Mouse (Mus musculus) adrenal gland, postnatal 4 days (tissue): ENCODE results near the gene Trp53i13. TPM values are rescaled to one million over a fixed set of nuclear protein-coding genes. Genes with fewer than 3 reads are reported as not detected.

Experiments used
- DNase-seq, 2 experiments: peaks; one replicate each; pipeline ENCODE4 v3.0.0; 2021 to 2022; ENCODE audit warnings: low spot score in 2 of 2, mixed read lengths in 2 of 2
- total RNA-seq, 2 experiments: library from RNA; stranded (reverse); gene quantifications; 2 replicates each; pipeline ENCODE4 v1.2.3; 2021

Gene Trp53i13
- total RNA-seq, 2 experiments from 2014 or later: 17.5 to 19.1 TPM

GRCm38 (mm10) chr11:77508068-77509021, 7.4 kb downstream of the Trp53i13 start:
- peak; percentile 78 to 85 for DNase-seq

DNA sequence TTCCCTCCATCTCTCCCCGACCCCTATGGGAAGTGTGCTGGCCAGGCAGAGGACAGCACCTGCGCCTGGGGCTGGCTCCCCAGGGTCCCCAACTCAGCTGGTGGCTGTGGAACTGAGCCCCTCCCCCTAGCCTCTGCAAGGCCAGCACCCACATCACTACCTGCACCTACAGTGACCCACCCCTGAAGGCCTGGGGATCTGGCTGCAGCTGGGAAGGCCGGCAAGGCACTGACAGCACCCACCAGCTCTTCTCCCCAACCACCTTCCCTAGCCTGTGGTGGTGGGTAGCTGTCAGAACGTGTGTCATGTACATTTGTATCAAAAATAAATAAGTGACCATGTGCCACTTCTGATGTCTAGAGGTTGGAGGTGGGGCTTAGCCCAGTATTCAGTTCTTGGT, 8.4 kb downstream of the Trp53i13 start:
- DNase-seq: no peak

GRCm38 (mm10) chr11:77506941-77507340, 8.8 kb downstream of the Trp53i13 start:
- no peak for DNase-seq

GRCm38 (mm10) chr11:77506273-77506672, 9.5 kb downstream of the Trp53i13 start:
- DNase-seq: no peak

GRCm38 (mm10) chr11:77505291-77505980, 10.3 kb downstream of the Trp53i13 start:
- no peak for DNase-seq

- DNase-seq: no peak
Measured at GRCm38 (mm10) chr11:77504377-77504776, 11.4 kb downstream of the Trp53i13 start.

DNA sequence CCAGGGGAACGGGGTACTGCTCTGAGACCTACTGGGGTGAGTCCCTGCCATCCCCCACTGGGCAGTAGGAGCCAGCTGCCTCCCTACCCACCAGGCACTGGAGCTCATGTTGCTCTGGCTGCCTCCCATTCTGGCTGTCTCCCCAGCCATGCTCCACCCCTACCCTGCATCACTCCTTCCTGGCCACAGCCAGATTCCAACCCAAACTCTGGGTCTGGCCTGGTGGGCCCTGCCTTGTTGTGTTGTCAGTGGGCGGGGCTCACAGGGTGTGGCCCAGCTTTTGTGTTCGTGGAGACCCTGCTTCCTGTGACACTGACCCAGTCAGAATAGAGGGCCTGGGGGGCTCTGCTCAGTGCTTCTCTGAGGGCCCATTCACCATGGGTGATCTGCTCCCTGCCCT, 12.3 kb downstream of the Trp53i13 start:
- DNase-seq: no peak

DNA sequence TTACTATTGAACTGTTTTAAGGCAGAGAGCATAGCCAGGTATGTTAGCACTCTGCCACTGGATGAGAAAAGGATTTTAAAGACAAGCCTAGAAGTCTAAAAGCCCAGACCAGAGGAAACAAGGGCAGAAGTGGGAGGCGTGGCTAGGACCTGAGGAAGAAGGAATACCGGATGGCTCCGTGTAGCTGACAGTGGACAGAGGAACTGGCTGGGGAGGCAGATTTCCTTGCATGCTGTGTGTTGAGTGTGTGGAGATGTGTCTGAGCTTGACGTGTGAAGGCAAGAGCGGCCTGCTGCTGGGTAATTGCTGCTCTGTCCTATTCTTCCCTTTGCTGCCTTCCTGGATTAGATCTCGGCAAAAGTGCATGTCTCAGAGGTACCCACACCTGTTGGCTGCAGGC, 13.3 kb downstream of the Trp53i13 start:
- DNase-seq: no peak

DNA sequence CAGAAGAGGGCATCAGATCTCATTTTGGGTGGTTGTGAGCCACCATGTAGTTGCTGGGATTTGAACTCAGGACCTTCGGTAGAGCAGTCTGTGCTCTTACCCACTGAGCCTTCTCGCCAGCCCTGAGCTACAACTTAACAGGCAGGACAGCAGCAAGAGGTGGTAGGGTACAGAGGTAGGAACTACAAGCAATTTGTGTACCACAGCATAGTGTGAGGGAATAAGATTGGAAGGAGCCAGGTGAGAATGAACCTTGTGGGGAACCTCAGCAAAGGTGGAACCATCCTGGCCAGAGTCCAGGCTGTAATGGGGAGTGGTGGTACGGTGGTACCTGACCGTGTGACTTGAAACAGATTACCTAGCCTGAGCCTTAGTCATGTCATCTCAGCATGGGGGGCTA, 13.8 kb downstream of the Trp53i13 start:
- DNase-seq: no peak

GRCm38 (mm10) chr11:77501392-77501791, 14.4 kb downstream of the Trp53i13 start:
- no peak for DNase-seq

GRCm38 (mm10) chr11:77500361-77501325, 15.1 kb downstream of the Trp53i13 start:
- no peak for DNase-seq

- no peak for DNase-seq
Measured at GRCm38 (mm10) chr11:77499354-77499753, 16.4 kb downstream of the Trp53i13 start.

DNA sequence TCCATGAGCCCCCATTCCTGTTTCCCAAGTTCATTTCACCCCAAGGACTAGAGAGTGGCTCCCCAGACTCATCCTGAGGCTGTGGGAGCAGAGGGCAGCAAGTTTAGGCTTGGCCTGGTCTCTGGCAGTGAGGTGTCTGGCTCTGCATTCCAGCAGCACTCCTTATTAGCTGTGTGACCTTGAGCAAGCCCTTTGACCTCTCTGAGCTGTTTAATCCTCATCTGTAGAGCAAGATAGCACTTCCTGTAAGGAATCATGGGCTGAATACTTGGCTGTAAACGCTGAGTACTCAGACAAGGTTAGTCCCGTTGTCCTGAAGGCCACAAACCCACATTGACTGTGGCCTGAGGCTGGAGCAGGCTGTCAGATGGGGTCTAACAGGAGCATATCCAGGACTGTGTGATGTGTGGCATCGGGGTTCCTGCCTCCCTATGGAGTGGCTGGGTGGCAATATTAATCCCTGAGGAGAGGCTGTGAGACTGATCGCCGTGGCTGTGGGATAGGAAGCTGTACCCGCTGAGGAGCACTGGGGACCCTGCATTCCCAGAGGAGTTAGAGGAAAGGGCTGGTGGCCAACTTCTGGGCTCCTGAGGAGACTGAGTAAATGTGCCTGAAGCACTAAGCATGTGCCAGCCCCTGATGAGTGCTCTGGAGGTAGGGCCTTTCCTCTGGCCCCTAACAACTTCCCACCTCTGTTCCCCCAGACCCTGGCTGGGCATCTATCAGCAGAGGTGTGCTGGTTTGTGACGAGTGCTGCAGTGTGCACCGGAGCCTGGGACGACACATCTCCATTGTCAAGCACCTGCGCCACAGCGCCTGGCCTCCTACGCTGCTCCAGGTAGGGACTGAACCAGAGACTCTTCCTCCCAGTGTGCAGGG, 17.3 kb downstream of the Trp53i13 start:
- DNase-seq: no peak

DNA sequence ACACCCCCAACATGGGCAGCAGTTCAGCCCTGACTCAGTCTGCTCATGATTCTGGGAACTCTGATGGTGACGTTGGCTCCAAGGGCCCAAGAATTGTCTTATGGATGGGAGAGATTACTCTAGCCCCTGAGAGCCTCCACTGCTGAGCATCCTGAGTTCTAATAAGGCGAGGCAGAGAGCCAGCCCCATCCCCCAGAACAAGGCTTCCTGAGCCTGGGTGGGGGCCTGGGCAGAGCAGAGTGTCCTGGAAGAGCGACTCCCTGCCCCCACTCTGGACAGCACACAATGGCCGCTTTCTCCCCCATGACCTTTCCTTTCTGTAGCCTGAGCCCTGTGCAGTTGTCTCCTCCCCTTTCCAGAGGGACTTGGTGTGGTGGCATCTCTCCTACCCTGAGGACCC, 17.9 kb downstream of the Trp53i13 start:
- no peak for DNase-seq

GRCm38 (mm10) chr11:77497341-77497756, 18.4 kb downstream of the Trp53i13 start:
- no peak for DNase-seq

- no peak for DNase-seq
Measured at GRCm38 (mm10) chr11:77495507-77495906, 20.3 kb downstream of the Trp53i13 start.

GRCm38 (mm10) chr11:77494782-77495181, 21.0 kb downstream of the Trp53i13 start:
- no peak for DNase-seq

DNA sequence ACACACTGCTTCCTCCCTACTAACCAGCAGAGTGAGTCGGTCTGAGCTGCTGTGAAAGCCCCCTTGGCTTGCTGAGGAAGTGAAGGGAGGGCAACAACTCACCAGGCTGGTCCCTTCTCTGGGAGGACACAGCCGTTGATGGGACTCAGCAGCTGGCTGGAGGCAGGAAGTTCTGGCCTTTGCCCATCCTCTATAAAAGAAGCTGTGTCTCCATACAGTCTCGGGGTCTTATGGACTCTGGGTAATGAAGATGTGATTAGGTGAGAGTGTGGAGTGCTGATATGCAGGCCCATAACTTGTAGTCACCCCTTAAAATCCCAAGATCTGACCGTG, 21.5 kb downstream of the Trp53i13 start:
- no peak for DNase-seq

DNA sequence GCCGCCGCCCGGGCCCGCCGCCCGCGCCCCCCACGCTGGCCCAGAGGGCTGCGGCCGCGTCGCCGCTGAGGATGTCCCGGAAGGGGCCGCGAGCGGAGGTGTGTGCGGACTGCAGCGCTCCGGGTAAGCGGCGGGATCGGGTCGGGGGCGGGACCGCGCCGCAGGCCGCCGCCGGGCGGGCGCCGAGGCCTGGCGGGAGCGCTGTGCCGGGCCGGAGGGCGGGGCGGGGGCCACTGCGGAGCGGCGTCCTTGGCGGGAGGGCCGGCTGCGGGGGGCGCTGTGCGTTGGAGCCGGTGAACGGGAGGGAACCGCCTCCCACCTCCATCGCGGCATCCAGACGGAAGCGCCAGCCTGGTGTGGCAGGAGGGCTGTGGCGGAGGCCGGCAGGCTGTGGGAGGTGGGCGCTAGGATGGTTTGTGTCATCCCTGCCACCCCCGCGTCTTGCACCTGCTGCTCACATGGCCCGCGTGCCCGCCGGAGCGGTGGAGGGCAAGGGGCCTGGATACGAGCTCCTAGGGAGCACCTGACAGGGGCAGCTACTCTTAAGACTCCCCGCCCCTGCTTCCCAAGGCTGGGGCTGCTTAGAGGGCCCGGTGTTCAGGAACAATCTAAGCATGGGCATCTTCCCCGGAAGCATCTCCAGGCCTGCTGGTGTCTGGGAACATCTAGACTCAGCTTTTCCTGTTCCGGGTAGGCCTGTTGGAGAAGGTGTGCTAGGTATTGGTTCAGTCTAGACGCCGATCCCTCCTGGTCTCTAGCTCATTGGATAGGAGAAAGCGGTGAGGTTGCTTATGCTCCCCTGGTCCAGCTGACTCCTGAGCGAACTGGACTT, 22.1 kb downstream of the Trp53i13 start, which contains the start of gene Git1:
Gene Git1 (plus strand): TSS at position 51 of the 832 bp plus-strand sequence.
- no peak for DNase-seq
